8 mouse cellular contexts compared by ENCODE assay signal in genomic region chr3:94581138-94581780, GRCm38 (mm10). TPM values are rescaled to one million over a fixed set of nuclear protein-coding genes. Genes with fewer than 3 reads are reported as not detected.
A peak's percentile ranks its signal among the peaks of the same experiment; 100 is the strongest.
DNase-seq lines count a peak whose midpoint lies in the region; ATAC-seq and TF ChIP-seq lines count a peak whose summit lies in the region.

No protein-coding gene starts in this region.

- TF ChIP-seq CTCF in lung, postnatal 0 days (IDR thresholded peaks at IDR 0.05) = no peak

- peaks cover 17% of the 10 kb centered on the region for H3K4me1 ChIP-seq in megakaryocyte, embryonic 14.5 days
- H3K4me1 ChIP-seq in lung, postnatal 0 days (ENCODE audit: insufficient read depth, low read depth, low read length) = peaks cover 5% of the 10 kb centered on the region; the same call in 1 of the 2 replicates

- no peak for ATAC-seq in megakaryocyte, adult 5-6 weeks (ENCODE audit: poor library complexity, severe bottlenecking)
- peak; percentile 47 for ATAC-seq in granulocyte monocyte progenitor cell, adult 5-6 weeks (replicated peaks; ENCODE audit: poor library complexity, severe bottlenecking)
- no peak for ATAC-seq in lung, postnatal 0 days

- no peaks in the 10 kb centered on the region for H3K9me3 ChIP-seq in megakaryocyte, embryonic 14.5 days
- H3K9me3 ChIP-seq in lung, postnatal 0 days (ENCODE audit: low read length) = no peaks in the 10 kb centered on the region

- peaks cover 8% of the 10 kb centered on the region for H3K36me3 ChIP-seq in megakaryocyte, embryonic 14.5 days (replicated peaks; ENCODE audit: low read length)
- no peaks in the 10 kb centered on the region for H3K36me3 ChIP-seq in lung, postnatal 0 days (ENCODE audit: insufficient read depth, low read length)

- no peak for TF ChIP-seq EP300 in lung, postnatal 0 days (IDR thresholded peaks at IDR 0.05)

- H3K4me2 ChIP-seq in lung, postnatal 0 days (replicated peaks; ENCODE audit: low read depth, low read length) = peak overlapping the region; percentile 85

- no peaks in the 10 kb centered on the region for H3K27me3 ChIP-seq in megakaryocyte, embryonic 14.5 days (replicated peaks)
- H3K27me3 ChIP-seq in lung, postnatal 0 days (replicated peaks; ENCODE audit: insufficient read depth, low read length) = no peaks in the 10 kb centered on the region

- H3K27ac ChIP-seq in lung, postnatal 0 days (ENCODE audit: low read length) = no peak overlapping the region

- H3K4me3 ChIP-seq in megakaryocyte, embryonic 14.5 days (replicated peaks) = peak overlapping the region; percentile 99
- H3K4me3 ChIP-seq in lung, postnatal 0 days (ENCODE audit: low read depth, low read length) = peak overlapping the region; percentile 94

- 3% methylated on average over 16 of the region's 16 CpGs for WGBS in lung, postnatal 0 days

- H3K9ac ChIP-seq in lung, postnatal 0 days (replicated peaks; ENCODE audit: low read depth) = peak overlapping the region; percentile 80

- peak; percentile 46 for DNase-seq in cerebellum, adult 9-11 months
- DNase-seq in kidney, postnatal 25 days = peak; percentile 7 to 43
- no peak for DNase-seq in lung, postnatal 0 days (ENCODE audit: low spot score)
- DNase-seq in right cerebral cortex, postnatal 36 days (ENCODE audit: low spot score in 2 of 2) = peak; percentile 9 to 10
- DNase-seq in adrenal gland, adult 18-20 months (ENCODE audit: low spot score in 2 of 2) = no peak

RNA-seq across cellular contexts. Expression of gene Snx27, which starts 1.3 kb away (rescaled TPM):
- polyA plus RNA-seq in megakaryocyte, embryonic 14.5 days (2012; ENCODE audit: insufficient read depth, low replicate concordance) = 0.77 and 2.3 TPM in 2 replicates
- 31.3 and 35.9 TPM in 2 replicates for total RNA-seq in megakaryocyte, adult 5-6 weeks (2015)
- 33.8 and 39.8 TPM in 2 replicates for total RNA-seq in megakaryocyte, adult 5-6 weeks (2017)
- 15.6 and 24.0 TPM in 2 replicates for total RNA-seq in granulocyte monocyte progenitor cell, adult 5-6 weeks (2014; fragmentation: Nextera tagmentation)
- total RNA-seq in granulocyte monocyte progenitor cell, adult 5-6 weeks (2017) = 21.8 and 29.7 TPM in 2 replicates
- polyA plus RNA-seq in lung, postnatal 0 days (2015; fragmentation: Nextera tagmentation; extraction: Ambion mirVana) = 21.5 and 28.3 TPM in 2 replicates
- total RNA-seq in adrenal gland, adult 18-20 months (2021) = 10 to 100 TPM; 43.7 to 49.9 TPM

Comparison
In these comparisons a context has a peak if more than half of its experiments do, and no peak if none do; other contexts are left out.
1. DNase-seq: peak in cerebellum, adult 9-11 months (single experiment), kidney, postnatal 25 days (2 of 2) and right cerebral cortex, postnatal 36 days (2 of 2); none in lung, postnatal 0 days (single experiment) and adrenal gland, adult 18-20 months (0 of 2).